Mouse (Mus musculus): Measurements from ENCODE around the gene Ccdc141. TPM values are rescaled to one million over a fixed set of nuclear protein-coding genes. Genes with fewer than 3 reads are reported as not detected.
A peak's percentile ranks its signal among the peaks of the same experiment; 100 is the strongest.

Gene Ccdc141
- polyA plus RNA-seq, 1 experiment from 2014 or later: 6.9 TPM

DNA sequence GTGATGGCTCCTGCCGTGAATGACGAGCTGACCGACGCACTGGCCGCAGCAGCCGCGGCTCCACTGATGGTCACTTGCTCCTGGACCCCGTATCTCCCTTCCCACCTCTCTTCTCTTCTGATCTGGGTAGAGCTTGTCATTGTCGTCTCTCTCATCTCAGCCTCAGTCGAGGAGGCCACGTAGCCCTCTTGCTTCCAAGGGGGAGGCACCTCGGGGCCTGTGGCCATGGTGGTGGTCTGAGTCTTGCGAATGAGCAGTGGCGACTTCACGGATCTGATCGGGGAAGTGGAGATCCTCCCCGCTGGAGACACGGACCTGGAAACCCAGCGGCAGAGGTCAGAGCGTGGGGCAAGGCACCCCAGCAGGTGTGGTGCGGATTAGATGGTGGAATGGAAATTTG lies 200.8 kb downstream of the Ccdc141 start:
- Histone ChIP-seq H3K27me3 (ENCODE audit: control insufficient read depth, insufficient read depth, low read length) (no peaks in the 10 kb centered on the region), H3K36me3 (ENCODE audit: control insufficient read depth, insufficient read depth, low read length) (no peaks in the 10 kb centered on the region), H3K4me2 (ENCODE audit: low read length) (no peak overlapping the region), H3K9me3 (ENCODE audit: control insufficient read depth, low read length) (no peaks in the 10 kb centered on the region), H3K4me1 (ENCODE audit: control insufficient read depth, insufficient read depth, low read length) (no peaks in the 10 kb centered on the region), H3K27ac (replicated peaks; ENCODE audit: low read depth, low read length) (no peak overlapping the region), H3K9ac (replicated peaks; ENCODE audit: low read length) (no peak overlapping the region), H3K4me3 (replicated peaks; ENCODE audit: low read depth, low read length) (no peak overlapping the region)
- no peak for ATAC-seq (ENCODE audit: low FRiP score, low TSS enrichment)
- DNase-seq: no peak
- WGBS: 81% methylated on average over 21 of the region's 21 CpGs

DNA sequence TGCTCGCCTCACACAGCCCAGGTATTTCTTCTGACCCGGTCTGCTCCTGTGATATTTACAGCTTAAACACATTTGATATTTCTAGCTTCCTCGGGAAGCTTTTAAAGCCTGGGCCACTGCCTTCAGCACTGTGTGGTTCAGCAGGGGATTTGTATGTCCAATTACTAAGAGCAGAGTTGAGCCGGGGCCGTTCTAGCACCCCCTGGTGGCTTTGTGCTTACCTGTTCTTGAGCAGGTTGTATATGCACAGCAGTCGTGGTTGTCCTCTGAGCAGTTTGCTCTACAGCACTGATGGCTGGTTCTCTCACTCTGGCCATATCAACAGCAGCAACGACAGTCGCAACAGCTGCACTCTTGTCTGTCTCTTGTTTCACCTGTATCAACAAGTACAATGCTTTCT lies 201.5 kb downstream of the Ccdc141 start:
- H3K4me2 ChIP-seq (ENCODE audit: low read length): no peak overlapping the region
- ATAC-seq (ENCODE audit: low FRiP score, low TSS enrichment) (peak; percentile 73), DNase-seq (peak; percentile 91)
- 28% methylated on average over 8 of the region's 8 CpGs for WGBS
- H3K27ac ChIP-seq (replicated peaks; ENCODE audit: low read depth, low read length): no peak overlapping the region
- H3K4me1 ChIP-seq (ENCODE audit: control insufficient read depth, insufficient read depth, low read length): no peaks in the 10 kb centered on the region
- H3K9ac ChIP-seq (replicated peaks; ENCODE audit: low read length): no peak overlapping the region
- H3K36me3 ChIP-seq (ENCODE audit: control insufficient read depth, insufficient read depth, low read length): no peaks in the 10 kb centered on the region
- H3K9me3 ChIP-seq (ENCODE audit: control insufficient read depth, low read length): no peaks in the 10 kb centered on the region
- no peak overlapping the region for H3K4me3 ChIP-seq (replicated peaks; ENCODE audit: low read depth, low read length)
- H3K27me3 ChIP-seq (ENCODE audit: control insufficient read depth, insufficient read depth, low read length): no peaks in the 10 kb centered on the region

DNA sequence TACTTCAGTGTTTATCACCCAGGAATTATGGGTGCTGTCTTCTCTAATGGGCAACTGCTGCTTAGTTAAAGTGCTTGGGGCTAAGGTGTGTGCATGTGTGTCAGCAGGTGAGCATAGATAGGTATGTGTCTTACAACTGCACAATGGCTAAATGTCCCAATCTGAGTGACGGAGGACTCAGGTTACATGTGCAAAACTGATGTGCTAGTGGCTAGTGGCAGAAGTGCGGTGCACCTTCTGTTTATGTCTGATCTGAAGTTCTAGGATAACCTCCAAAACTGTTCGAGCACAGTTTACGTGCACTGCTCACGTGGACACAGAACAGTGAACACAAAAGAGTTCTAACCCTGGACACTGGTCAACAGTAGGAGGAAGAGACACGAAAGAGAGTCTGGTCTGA lies 203.9 kb downstream of the Ccdc141 start:
- H3K4me3 ChIP-seq (replicated peaks; ENCODE audit: low read depth, low read length): no peak overlapping the region
- 92% methylated on average over 6 of the region's 6 CpGs for WGBS
- ATAC-seq (ENCODE audit: low FRiP score, low TSS enrichment): no peak

GRCm38 (mm10) chr2:76966013-76966412 lies 204.4 kb downstream of the Ccdc141 start:
- 85% methylated on average over 2 of the region's 2 CpGs for WGBS
- Histone ChIP-seq H3K36me3 (ENCODE audit: control insufficient read depth, insufficient read depth, low read length) (no peaks in the 10 kb centered on the region), H3K4me1 (ENCODE audit: control insufficient read depth, insufficient read depth, low read length) (no peaks in the 10 kb centered on the region), H3K27me3 (ENCODE audit: control insufficient read depth, insufficient read depth, low read length) (no peaks in the 10 kb centered on the region), H3K9me3 (ENCODE audit: control insufficient read depth, low read length) (no peaks in the 10 kb centered on the region), H3K4me2 (ENCODE audit: low read length) (no peak overlapping the region), H3K27ac (replicated peaks; ENCODE audit: low read depth, low read length) (no peak overlapping the region), H3K9ac (replicated peaks; ENCODE audit: low read length) (no peak overlapping the region), H3K4me3 (replicated peaks; ENCODE audit: low read depth, low read length) (no peak overlapping the region)
- DNase-seq (no peak), ATAC-seq (ENCODE audit: low FRiP score, low TSS enrichment) (no peak)

More for the DNA sequence above, 203.9 kb downstream of the Ccdc141 start:
- Histone ChIP-seq H3K27me3 (ENCODE audit: control insufficient read depth, insufficient read depth, low read length) (no peaks in the 10 kb centered on the region), H3K9me3 (ENCODE audit: control insufficient read depth, low read length) (no peaks in the 10 kb centered on the region), H3K4me2 (ENCODE audit: low read length) (no peak overlapping the region), H3K36me3 (ENCODE audit: control insufficient read depth, insufficient read depth, low read length) (no peaks in the 10 kb centered on the region), H3K9ac (replicated peaks; ENCODE audit: low read length) (no peak overlapping the region), H3K27ac (replicated peaks; ENCODE audit: low read depth, low read length) (no peak overlapping the region), H3K4me1 (ENCODE audit: control insufficient read depth, insufficient read depth, low read length) (no peaks in the 10 kb centered on the region)
- DNase-seq: no peak

DNA sequence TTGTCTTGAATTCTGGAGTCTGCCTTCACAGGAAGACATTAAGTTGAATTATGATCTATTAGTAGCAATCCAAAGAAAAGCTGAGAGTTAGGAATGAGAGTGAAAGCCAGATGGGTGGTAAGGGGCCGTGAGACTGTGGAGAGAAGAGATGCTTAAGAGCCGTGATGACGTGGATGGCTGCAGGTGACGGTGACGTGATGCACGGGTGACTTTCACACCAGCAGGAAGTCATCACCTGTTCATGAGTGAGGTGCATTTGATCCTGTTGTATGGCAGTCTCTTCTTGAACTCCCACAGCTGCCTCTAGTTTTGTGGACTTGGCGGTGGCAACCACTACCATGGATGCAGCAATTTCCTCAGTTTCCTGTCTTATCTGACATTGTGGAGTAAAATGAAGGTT lies 204.9 kb downstream of the Ccdc141 start:
- H3K27me3 ChIP-seq (ENCODE audit: control insufficient read depth, insufficient read depth, low read length): no peaks in the 10 kb centered on the region
- H3K4me3 ChIP-seq (replicated peaks; ENCODE audit: low read depth, low read length): no peak overlapping the region
- H3K9ac ChIP-seq (replicated peaks; ENCODE audit: low read length): no peak overlapping the region
- ATAC-seq (ENCODE audit: low FRiP score, low TSS enrichment): no peak
- H3K4me1 ChIP-seq (ENCODE audit: control insufficient read depth, insufficient read depth, low read length): no peaks in the 10 kb centered on the region
- no peak overlapping the region for H3K4me2 ChIP-seq (ENCODE audit: low read length)
- no peaks in the 10 kb centered on the region for H3K36me3 ChIP-seq (ENCODE audit: control insufficient read depth, insufficient read depth, low read length)
- H3K27ac ChIP-seq (replicated peaks; ENCODE audit: low read depth, low read length): no peak overlapping the region
- H3K9me3 ChIP-seq (ENCODE audit: control insufficient read depth, low read length): no peaks in the 10 kb centered on the region
- 93% methylated on average over 7 of the region's 7 CpGs for WGBS
- DNase-seq: no peak

GRCm38 (mm10) chr2:76962045-76962432 lies 208.4 kb downstream of the Ccdc141 start:
- DNase-seq: no peak
- Histone ChIP-seq H3K4me2 (ENCODE audit: low read length) (no peak overlapping the region), H3K9ac (replicated peaks; ENCODE audit: low read length) (no peak overlapping the region), H3K4me1 (ENCODE audit: control insufficient read depth, insufficient read depth, low read length) (no peaks in the 10 kb centered on the region), H3K36me3 (ENCODE audit: control insufficient read depth, insufficient read depth, low read length) (no peaks in the 10 kb centered on the region), H3K9me3 (ENCODE audit: control insufficient read depth, low read length) (no peaks in the 10 kb centered on the region), H3K4me3 (replicated peaks; ENCODE audit: low read depth, low read length) (no peak overlapping the region), H3K27me3 (ENCODE audit: control insufficient read depth, insufficient read depth, low read length) (no peaks in the 10 kb centered on the region), H3K27ac (replicated peaks; ENCODE audit: low read depth, low read length) (no peak overlapping the region)
- WGBS: 66% methylated on average over 6 of the region's 6 CpGs
- ATAC-seq (ENCODE audit: low FRiP score, low TSS enrichment): no peak

- DNase-seq: peak; percentile 41
- ATAC-seq (ENCODE audit: low FRiP score, low TSS enrichment): no peak
- WGBS: 56% methylated on average over 10 of the region's 10 CpGs
- Histone ChIP-seq H3K9ac (replicated peaks; ENCODE audit: low read length) (no peak overlapping the region), H3K4me3 (replicated peaks; ENCODE audit: low read depth, low read length) (no peak overlapping the region), H3K36me3 (ENCODE audit: control insufficient read depth, insufficient read depth, low read length) (no peaks in the 10 kb centered on the region), H3K4me1 (ENCODE audit: control insufficient read depth, insufficient read depth, low read length) (no peaks in the 10 kb centered on the region), H3K4me2 (ENCODE audit: low read length) (no peak overlapping the region), H3K27me3 (ENCODE audit: control insufficient read depth, insufficient read depth, low read length) (no peaks in the 10 kb centered on the region), H3K9me3 (ENCODE audit: control insufficient read depth, low read length) (no peaks in the 10 kb centered on the region), H3K27ac (replicated peaks; ENCODE audit: low read depth, low read length) (no peak overlapping the region)
Measured at GRCm38 (mm10) chr2:76961420-76962044, 208.9 kb downstream of the Ccdc141 start.

Small RNA genes lying within 50 kb of the gene (microRNA-seq; reads per million reads assigned to microRNA genes)
- not detected for gene Gm44360

Other genes starting within 250 kb of the Ccdc141 start
- gene Ttn, start 188.1 kb downstream of the Ccdc141 start, polyA plus RNA-seq (2014; fragmentation: Nextera tagmentation; extraction: Ambion mirVana): 0.47 and 0.91 TPM in 2 replicates
- 43.5 and 52.2 TPM in 2 replicates for gene Sestd1, start 110.0 kb upstream of the Ccdc141 start, polyA plus RNA-seq (2014; fragmentation: Nextera tagmentation; extraction: Ambion mirVana)

Data from midbrain, embryonic 14.5 days (tissue).